Mouse (Mus musculus): ENCODE measurements around the gene 1700029F12Rik.

DNA sequence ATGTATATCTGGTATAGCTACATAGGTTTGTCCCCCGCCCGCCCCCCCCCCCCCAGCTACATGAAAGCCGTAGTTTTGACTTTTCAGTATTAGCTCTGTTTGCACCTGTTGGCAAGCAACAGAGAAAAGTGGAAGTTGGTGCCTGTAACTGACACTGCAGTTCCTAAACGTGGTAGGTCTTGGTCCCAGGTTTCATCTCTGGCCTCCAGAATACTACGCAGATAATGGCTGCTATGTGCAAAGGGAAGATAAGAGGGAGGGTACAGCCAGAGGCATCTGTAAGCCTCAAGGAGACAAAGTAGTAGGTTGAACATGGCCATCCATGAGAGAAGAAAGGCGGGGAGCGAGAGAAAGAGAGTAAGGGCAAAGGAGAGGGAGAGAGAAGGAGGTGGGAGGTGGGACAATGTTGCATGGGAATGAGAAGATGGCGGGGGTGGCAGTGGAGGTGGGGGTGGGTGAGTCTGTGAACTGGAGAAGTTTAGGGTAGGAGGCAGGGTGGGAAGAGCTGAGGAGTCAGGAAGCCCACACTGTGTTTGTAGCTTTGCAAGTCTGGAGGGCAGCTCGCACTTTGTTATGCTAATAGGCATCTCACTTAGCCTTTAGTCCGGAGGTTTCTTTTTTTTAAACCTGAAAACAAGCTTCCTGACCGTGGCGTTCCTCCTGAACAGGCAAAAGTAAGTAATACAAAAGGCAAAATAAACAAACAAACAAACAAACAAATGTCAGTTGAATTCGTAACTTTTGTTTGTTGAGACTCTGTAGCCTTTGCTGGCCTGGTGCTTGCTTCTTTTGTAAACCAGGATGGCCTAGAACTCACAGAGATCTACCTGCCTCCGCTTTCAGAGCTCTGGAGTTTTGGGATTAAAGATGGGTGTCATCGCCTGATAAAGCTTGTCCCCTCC lies 32.7 kb upstream of the 1700029F12Rik start, which contains the start of gene Fam169a:
- TF ChIP-seq CTCF (IDR thresholded peaks at IDR 0.05; ENCODE audit: insufficient read depth, low read depth, low read length) (no peak), POLR2A (IDR thresholded peaks at IDR 0.05; ENCODE audit: insufficient read depth, low read depth, low read length) (no peak)

Measured in olfactory bulb, adult 2 months (tissue).